Mouse (Mus musculus): ENCODE data around the gene Eaf1.

DNA sequence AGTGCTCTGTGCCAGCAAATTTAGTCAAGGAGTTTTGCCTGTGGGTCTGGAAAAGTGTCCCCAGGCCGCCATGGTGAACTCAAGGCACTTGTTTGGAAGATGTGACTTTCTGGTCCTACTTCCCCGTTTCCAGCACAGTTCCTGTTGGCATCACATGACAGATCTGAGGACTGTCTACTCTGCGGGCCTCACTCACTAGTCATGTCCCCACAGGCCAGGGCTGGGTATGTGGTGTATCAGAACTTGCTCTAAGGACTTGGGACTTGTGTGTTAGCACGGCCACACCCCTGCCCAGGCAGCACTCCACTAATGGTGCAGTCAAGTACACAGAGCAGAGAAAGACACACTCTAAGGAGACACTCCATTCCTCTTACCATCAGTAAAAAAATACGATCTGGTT, 11.8 kb upstream of the Eaf1 start:
- TF ChIP-seq FLI1 (IDR thresholded peaks at IDR 0.05; ENCODE audit: low read length) (no peak), GATA1 (IDR thresholded peaks at IDR 0.05; ENCODE audit: borderline replicate concordance, low read length) (no peak)
